Mouse (Mus musculus) MEL (cell line): ENCODE data around the gene Ablim1. TPM values are rescaled to one million over a fixed set of nuclear protein-coding genes. Genes with fewer than 3 reads are reported as not detected.

ENCODE experiments used
- DNase-seq: peaks from one replicate; pipeline ENCODE4 v3.0.0; 2011; ENCODE audit warnings: low read depth, low spot score
- H3K27ac ChIP-seq: 2 replicates; pipeline ENCODE4 v1.5.1; 2012; ENCODE audit warnings: low read depth, mild to moderate bottlenecking, control low read depth, low read length, moderate library complexity; ENCODE audit not compliant: control insufficient read depth
- H3K27me3 ChIP-seq, 2 experiments: fragments of 150-350 bp in 1 of 2; sonication (generic) in 1 of 2; 2 replicates each; pipeline ENCODE4 v1.6.1; 2012; ENCODE audit warnings: low read length in 2 of 2, mild to moderate bottlenecking in 2 of 2, improper control_type of control experiment in 1 of 2, moderate library complexity in 1 of 2; ENCODE audit not compliant: insufficient read depth in 2 of 2, control insufficient read depth in 1 of 2
- H3K36me3 ChIP-seq, 2 experiments: 2 replicates each; pipeline ENCODE4 v1.6.1; 2012 to 2014; ENCODE audit warnings: low read length in 2 of 2, improper control_type of control experiment in 1 of 2, inconsistent platforms in 1 of 2, mild to moderate bottlenecking in 1 of 2; ENCODE audit not compliant: insufficient read depth in 2 of 2, control insufficient read depth in 1 of 2
- H3K4me1 ChIP-seq, 2 experiments: fragments of 150-350 bp in 1 of 2; sonication (generic) in 1 of 2; 2 replicates each; pipeline ENCODE4 v1.6.1; 2012; ENCODE audit warnings: low read length in 2 of 2, improper control_type of control experiment in 1 of 2, mild to moderate bottlenecking in 1 of 2; ENCODE audit not compliant: insufficient read depth in 2 of 2, control insufficient read depth in 1 of 2
- H3K4me3 ChIP-seq, 2 experiments: fragments of 150-350 bp in 1 of 2; sonication (generic) in 1 of 2; 2 replicates each; pipeline ENCODE4 v1.5.1; 2012; ENCODE audit warnings: low read depth in 2 of 2, low read length in 2 of 2, mild to moderate bottlenecking in 2 of 2, moderate library complexity in 2 of 2, control low read depth in 1 of 2, improper control_type of control experiment in 1 of 2; ENCODE audit not compliant: control insufficient read depth in 1 of 2, insufficient read depth in 1 of 2
- H3K79me2 ChIP-seq: 2 replicates; pipeline ENCODE4 v1.6.1; 2012; ENCODE audit warnings: mild to moderate bottlenecking, low read length, moderate library complexity; ENCODE audit not compliant: control insufficient read depth, poor library complexity, insufficient read depth
- H3K9ac ChIP-seq: 2 replicates; pipeline ENCODE4 v1.6.1; 2012; ENCODE audit warnings: low read depth, mild to moderate bottlenecking, control low read depth, low read length, moderate library complexity; ENCODE audit not compliant: control insufficient read depth, poor library complexity, severe bottlenecking
- H3K9me3 ChIP-seq: fragments of 150-350 bp; sonication (generic); replicated peaks from 2 replicates; pipeline ENCODE4 v1.6.1; 2012; ENCODE audit warnings: mild to moderate bottlenecking, low read length, improper control_type of control experiment, moderate library complexity; ENCODE audit not compliant: insufficient read depth
- CHD1 ChIP-seq: IDR thresholded peaks from 2 replicates; pipeline ENCODE4 v1.6.1; 2012; ENCODE audit warnings: low read depth, mild to moderate bottlenecking, inconsistent platforms, low read length, improper control_type of control experiment
- CTCF ChIP-seq, 3 experiments: IDR thresholded peaks in 2 of 3; conservative IDR thresholded peaks in 1 of 3; 2 replicates each; pipeline ENCODE4 v1.5.1; 2011 to 2012; ENCODE audit warnings: low read length in 3 of 3, low read depth in 2 of 3, mild to moderate bottlenecking in 2 of 3, improper control_type of control experiment in 1 of 3, inconsistent platforms in 1 of 3, mixed read lengths in 1 of 3, moderate library complexity in 1 of 3; ENCODE audit not compliant: control insufficient read depth in 1 of 3, insufficient read depth in 1 of 3, poor library complexity in 1 of 3, severe bottlenecking in 1 of 3
- GATA1 ChIP-seq: IDR thresholded peaks from 2 replicates; pipeline ENCODE4 v1.6.1; 2011; ENCODE audit warnings: low read depth, low read length, improper control_type of control experiment
- HCFC1 ChIP-seq: IDR thresholded peaks from 2 replicates; pipeline ENCODE4 v1.6.1; 2012; ENCODE audit warnings: low read depth, mild to moderate bottlenecking, inconsistent platforms, low read length, improper control_type of control experiment, moderate library complexity
- JUND ChIP-seq: IDR thresholded peaks from 2 replicates; pipeline ENCODE4 v1.6.1; 2011; ENCODE audit warnings: low read depth, mild to moderate bottlenecking, improper control_type of control experiment, low read length
- KAT2A ChIP-seq: conservative IDR thresholded peaks from 2 replicates; pipeline ENCODE4 v1.6.1; 2012; ENCODE audit warnings: low read depth, low read length, improper control_type of control experiment, inconsistent platforms
- MAFK ChIP-seq: IDR thresholded peaks from 2 replicates; pipeline ENCODE4 v1.6.1; 2011; ENCODE audit warnings: low read depth, mild to moderate bottlenecking, low read length, improper control_type of control experiment, borderline replicate concordance
- MAX ChIP-seq: IDR thresholded peaks from 2 replicates; pipeline ENCODE4 v1.6.1; 2011; ENCODE audit warnings: low read length, improper control_type of control experiment
- MAZ ChIP-seq: IDR thresholded peaks from 2 replicates; pipeline ENCODE4 v1.6.1; 2012; ENCODE audit warnings: low read depth, mild to moderate bottlenecking, inconsistent platforms, low read length, improper control_type of control experiment
- MEF2A ChIP-seq: IDR thresholded peaks from 2 replicates; pipeline ENCODE4 v1.6.1; 2014; ENCODE audit warnings: low read depth, mild to moderate bottlenecking, inconsistent platforms, low read length, improper control_type of control experiment; ENCODE audit not compliant: poor library complexity, insufficient replicate concordance, severe bottlenecking; ENCODE audit errors: extremely low read depth
- MXI1 ChIP-seq: IDR thresholded peaks from 2 replicates; pipeline ENCODE4 v1.6.1; 2011; ENCODE audit warnings: mild to moderate bottlenecking, low read depth, low read length, improper control_type of control experiment
- NRF1 ChIP-seq: IDR thresholded peaks from 2 replicates; pipeline ENCODE4 v1.6.1; 2014; ENCODE audit warnings: low read depth, mild to moderate bottlenecking, inconsistent platforms, low read length, improper control_type of control experiment, moderate library complexity; ENCODE audit not compliant: poor library complexity, insufficient read depth, severe bottlenecking
- POLR2A ChIP-seq, 2 experiments: IDR thresholded peaks; 2 replicates each; pipeline ENCODE4 v1.6.1; 2011 to 2012; ENCODE audit warnings: low read length in 2 of 2, mild to moderate bottlenecking in 2 of 2, control low read depth in 1 of 2, improper control_type of control experiment in 1 of 2, low read depth in 1 of 2, moderate library complexity in 1 of 2; ENCODE audit not compliant: control insufficient read depth in 1 of 2, insufficient read depth in 1 of 2, poor library complexity in 1 of 2
- RCOR1 ChIP-seq: IDR thresholded peaks from 2 replicates; pipeline ENCODE4 v1.6.1; 2012; ENCODE audit warnings: low read depth, mild to moderate bottlenecking, inconsistent platforms, low read length, improper control_type of control experiment
- SIN3A ChIP-seq: IDR thresholded peaks from 2 replicates; pipeline ENCODE4 v1.6.1; 2012; ENCODE audit warnings: low read length, improper control_type of control experiment, inconsistent platforms
- SMC3 ChIP-seq: IDR thresholded peaks from 2 replicates; pipeline ENCODE4 v1.6.1; 2011; ENCODE audit warnings: low read depth, low read length, improper control_type of control experiment
- TBP ChIP-seq: IDR thresholded peaks from 2 replicates; pipeline ENCODE4 v1.8.0; 2011; ENCODE audit warnings: low read depth, low read length, improper control_type of control experiment
- ZNF384 ChIP-seq: IDR thresholded peaks from 2 replicates; pipeline ENCODE4 v1.6.1; 2012; ENCODE audit warnings: low read depth, mild to moderate bottlenecking, inconsistent platforms, low read length, improper control_type of control experiment
- polyA plus RNA-seq, 2 experiments: library from polyadenylated mRNA; stranded (reverse) in 1 of 2; unstranded in 1 of 2; fragments of >175 nt in 1 of 2; fragments of >200 nt in 1 of 2; gene quantifications; 2 replicates each; pipeline versions ENCODE4 v1.2.1 to v1.2.4; 2012; ENCODE audit warnings: low replicate concordance in 2 of 2, low read depth in 1 of 2; ENCODE audit not compliant: insufficient read length in 2 of 2, insufficient read depth in 1 of 2, missing spikeins in 1 of 2
- total RNA-seq: library from RNA; depleted of rRNA; stranded (reverse); fragments of 300-350 nt; gene quantifications from 2 replicates; pipeline ENCODE4 v1.2.3, GENCODE M21; 2012

The Ablim1 gene
- total and polyA plus RNA-seq, 3 experiments = not detected

GRCm38 (mm10) chr19:57248781-57249180 lies 65.9 kb downstream of the Ablim1 start:
- peaks cover 0 to 9% of the 10 kb centered on the region in 2 experiments; a peak in 3 of 4 replicates for H3K27me3 ChIP-seq
- H3K9me3 ChIP-seq = no peaks in the 10 kb centered on the region
- no peaks in the 10 kb centered on the region for H3K4me1 ChIP-seq
- H3K36me3 ChIP-seq = no peaks in the 10 kb centered on the region
- TF ChIP-seq CHD1 (no peak), MAX (no peak), GATA1 (no peak), MAZ (no peak), MAFK (no peak), SMC3 (no peak), KAT2A (no peak), TBP (no peak), NRF1 (no peak), JUND (no peak), ZNF384 (no peak), MXI1 (no peak), MEF2A (no peak)
- no peak overlapping the region for H3K27ac ChIP-seq
- H3K4me3 ChIP-seq = no peak overlapping the region
- DNase-seq = no peak
- no peak overlapping the region for H3K9ac ChIP-seq
- H3K79me2 ChIP-seq = no peaks in the 10 kb centered on the region

DNA sequence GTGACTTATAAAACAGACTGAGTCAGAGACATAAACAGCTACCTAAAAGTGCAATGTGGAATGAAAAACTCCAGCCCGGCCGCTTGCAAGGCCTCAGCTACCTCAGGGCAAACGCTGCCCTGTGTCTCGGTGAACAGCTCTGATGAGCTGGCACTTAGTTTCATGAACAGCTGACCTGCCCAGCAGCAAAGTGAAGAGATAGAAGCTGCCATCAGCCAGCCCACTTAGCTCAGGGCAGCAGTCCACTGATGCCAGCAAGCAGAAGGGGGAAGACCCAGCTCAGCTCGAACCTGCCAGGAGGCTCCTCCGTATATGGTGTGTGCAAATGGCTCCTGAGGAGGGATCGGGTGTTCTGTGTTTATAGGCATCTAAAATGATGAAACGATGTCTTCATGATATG lies 67.5 kb downstream of the Ablim1 start:
- TF ChIP-seq CTCF (IDR thresholded peaks at IDR 0.05 in 2 of 3, conservative IDR thresholded peaks at IDR 0.05 in 1 of 3; ENCODE audit: control insufficient read depth in 1 of 3, insufficient read depth in 1 of 3, low read depth in 2 of 3, low read length in 3 of 3, poor library complexity in 1 of 3, severe bottlenecking in 1 of 3) (no peak), MXI1 (no peak), SIN3A (no peak), HCFC1 (no peak), RCOR1 (no peak), TBP (no peak), POLR2A (IDR thresholded peaks at IDR 0.05; ENCODE audit: control insufficient read depth in 1 of 2, insufficient read depth in 1 of 2, low read depth in 1 of 2, low read length in 2 of 2, poor library complexity in 1 of 2) (no peak)
- TF ChIP-seq, all 39 proteins: peak for 0
- no peak for DNase-seq
- H3K36me3 ChIP-seq = no peaks in the 10 kb centered on the region
- H3K9ac ChIP-seq = no peak overlapping the region
- no peaks in the 10 kb centered on the region for H3K4me1 ChIP-seq
- peaks cover 0 to 5% of the 10 kb centered on the region in 2 experiments; a peak in 2 of 4 replicates for H3K27me3 ChIP-seq
- H3K9me3 ChIP-seq = no peaks in the 10 kb centered on the region
- H3K79me2 ChIP-seq = no peaks in the 10 kb centered on the region
- H3K4me3 ChIP-seq = no peak overlapping the region
- H3K27ac ChIP-seq = no peak overlapping the region
